Mouse (Mus musculus): Measurements from ENCODE around the gene Sypl.
"Not testable (repeated sequence)": the region's sequence is repeated elsewhere in the genome, so short reads cannot be mapped to it uniquely, and the experiment has no call there.

Gene Sypl

DNA sequence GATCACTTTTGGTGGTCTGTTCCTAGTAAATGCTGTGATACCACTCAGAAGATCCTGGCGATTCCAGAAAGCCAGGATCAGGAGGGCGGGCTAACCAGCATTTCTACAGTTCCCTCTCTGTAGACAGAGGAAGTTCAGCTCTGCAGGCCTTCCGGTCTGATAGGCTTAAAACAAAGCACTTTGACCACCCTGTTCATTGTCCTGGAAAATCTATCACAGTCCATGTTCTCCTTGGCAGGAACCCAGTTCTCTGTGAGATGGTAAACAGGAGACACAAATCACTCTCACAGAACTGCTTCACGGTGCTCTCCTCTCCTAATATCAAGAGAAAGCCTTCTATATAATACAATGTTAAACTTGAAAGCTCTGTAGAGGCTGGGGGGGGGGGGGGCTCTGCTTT is 10.3 kb upstream of the Sypl start:
- DNase-seq (ENCODE audit: inconsistent age in 2 of 2, low spot score in 1 of 2), result peak; percentile 22 to 66

- DNase-seq (ENCODE audit: inconsistent age in 2 of 2, low spot score in 1 of 2), result peak in 1 of 2 experiments; percentile 48
These were observed 9.7 kb upstream of the Sypl start for GRCm38 (mm10) chr12:32943951-32944350.

DNA sequence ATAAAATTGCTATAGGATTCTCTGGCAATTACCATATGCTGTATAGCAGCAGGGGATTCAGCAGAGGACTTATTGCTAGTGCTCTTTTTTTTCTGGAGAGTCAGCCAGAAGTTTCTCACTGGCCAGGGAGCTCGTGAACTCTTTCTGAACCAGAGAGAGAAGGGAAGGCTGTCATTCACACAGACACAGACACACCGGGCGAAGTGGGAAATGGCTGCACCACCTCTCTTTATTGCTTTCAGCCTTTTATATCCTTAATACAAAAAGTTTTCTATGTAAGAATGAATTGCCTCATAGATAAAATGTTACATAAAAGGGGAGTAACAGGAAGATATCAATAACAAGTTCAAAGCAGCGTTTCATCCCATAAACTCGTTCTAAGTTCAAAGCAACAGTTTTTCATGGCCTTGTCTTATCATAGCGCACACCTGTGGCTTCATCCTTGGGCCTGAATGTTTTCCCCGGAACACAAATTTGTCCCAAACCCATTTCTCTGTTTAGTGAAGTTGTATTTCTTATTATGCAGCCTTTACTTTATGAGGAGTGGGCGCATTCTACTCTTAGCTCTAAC is 8.7 kb upstream of the Sypl start:
- DNase-seq (ENCODE audit: inconsistent age in 2 of 2, low spot score in 1 of 2), result no peak

DNA sequence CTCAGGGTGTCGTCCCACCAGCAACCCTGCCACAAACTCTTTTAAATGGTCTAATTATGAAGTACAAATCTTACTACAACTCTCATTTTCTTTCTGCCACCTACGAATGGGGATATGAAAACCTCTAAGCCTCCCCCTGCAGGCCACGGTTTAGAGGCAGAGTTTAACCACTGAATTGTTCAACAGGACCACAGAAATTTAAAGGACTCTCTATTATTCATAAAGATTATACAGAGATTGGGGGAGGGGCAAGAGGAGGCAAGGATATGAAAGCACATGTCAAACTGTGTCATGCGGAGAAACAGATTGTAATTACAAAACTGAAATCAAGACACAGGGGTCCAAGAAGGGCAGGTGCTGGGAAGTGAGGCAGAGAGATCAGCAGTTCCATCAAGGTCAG is 7.3 kb upstream of the Sypl start:
- DNase-seq (ENCODE audit: inconsistent age in 2 of 2, low spot score in 1 of 2), result no peak

DNA sequence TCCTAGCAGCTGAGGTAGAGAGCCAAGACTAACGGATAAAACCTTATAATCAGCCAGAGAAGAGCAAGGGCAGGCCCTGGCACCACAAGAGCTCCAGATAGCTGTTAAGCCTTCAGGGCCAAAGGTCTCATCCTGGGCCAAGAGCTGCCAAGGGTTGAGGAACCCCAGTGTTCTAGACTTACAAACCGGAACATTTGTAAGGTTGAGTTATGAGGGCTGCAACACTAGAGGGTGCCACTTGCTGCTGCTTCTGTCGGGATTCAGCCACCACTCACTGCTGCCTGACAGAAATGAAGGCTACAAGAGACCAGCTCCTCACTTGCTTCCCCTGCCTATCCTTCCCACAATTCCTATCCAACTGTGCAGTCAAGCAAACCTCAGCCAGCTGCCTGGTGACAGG is 1.3 kb upstream of the Sypl start:
- peak; percentile 57 to 83 for DNase-seq (ENCODE audit: inconsistent age in 2 of 2, low spot score in 1 of 2)

- DNase-seq (ENCODE audit: inconsistent age in 2 of 2, low spot score in 1 of 2), result peak in 1 of 2 experiments; percentile 74
These were observed 625 bp upstream of the Sypl start for GRCm38 (mm10) chr12:32953066-32953465.

- peak; percentile 91 to 97 for DNase-seq (ENCODE audit: inconsistent age in 2 of 2, low spot score in 1 of 2)
These were observed 728 bp downstream of the Sypl start for GRCm38 (mm10) chr12:32954216-32955021.

DNA sequence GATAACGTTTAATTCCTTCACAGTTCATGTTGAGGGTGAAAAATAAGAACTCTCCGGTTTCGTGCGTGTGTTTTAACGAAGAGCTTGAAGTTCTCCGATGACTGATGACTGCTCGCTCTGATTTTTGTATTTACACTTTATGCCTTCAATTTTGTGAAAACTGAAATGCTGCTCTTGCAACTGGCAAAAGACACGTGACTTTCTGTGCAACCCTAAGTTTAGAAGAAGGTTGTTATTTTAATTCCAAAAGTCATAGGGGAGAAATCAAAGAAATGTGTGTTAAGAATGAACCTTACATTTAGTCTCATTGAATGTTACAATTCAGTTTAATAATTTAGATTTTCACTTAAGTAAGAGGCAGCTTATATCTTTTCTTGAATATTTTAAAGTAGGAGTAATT is 1.3 kb downstream of the Sypl start:
- no peak for DNase-seq (ENCODE audit: inconsistent age in 2 of 2, low spot score in 1 of 2)

DNA sequence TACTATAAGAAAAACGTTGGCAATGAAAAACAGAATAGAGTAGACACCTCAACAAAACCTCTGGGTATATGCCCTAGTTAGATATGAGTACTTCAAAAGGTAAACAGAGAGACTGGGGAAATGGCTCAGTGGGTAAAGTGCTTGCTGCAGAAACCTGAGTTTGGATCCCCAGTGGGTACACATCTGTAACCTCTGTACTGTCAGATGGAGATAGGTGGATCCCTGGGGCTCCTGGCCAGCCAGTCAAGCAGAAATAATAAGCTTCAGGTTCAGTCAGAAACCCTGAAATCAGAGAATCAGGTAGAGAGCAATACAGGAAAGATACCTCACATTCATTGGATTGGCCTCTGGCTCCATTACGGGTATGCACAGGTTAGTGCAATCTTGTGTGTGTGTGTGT is 3.5 kb downstream of the Sypl start:
- DNase-seq (ENCODE audit: inconsistent age in 2 of 2, low spot score in 1 of 2), result no peak

GRCm38 (mm10) chr12:32962132-32962531 is 8.4 kb downstream of the Sypl start:
- DNase-seq (ENCODE audit: inconsistent age in 2 of 2, low spot score in 1 of 2), result no peak

DNA sequence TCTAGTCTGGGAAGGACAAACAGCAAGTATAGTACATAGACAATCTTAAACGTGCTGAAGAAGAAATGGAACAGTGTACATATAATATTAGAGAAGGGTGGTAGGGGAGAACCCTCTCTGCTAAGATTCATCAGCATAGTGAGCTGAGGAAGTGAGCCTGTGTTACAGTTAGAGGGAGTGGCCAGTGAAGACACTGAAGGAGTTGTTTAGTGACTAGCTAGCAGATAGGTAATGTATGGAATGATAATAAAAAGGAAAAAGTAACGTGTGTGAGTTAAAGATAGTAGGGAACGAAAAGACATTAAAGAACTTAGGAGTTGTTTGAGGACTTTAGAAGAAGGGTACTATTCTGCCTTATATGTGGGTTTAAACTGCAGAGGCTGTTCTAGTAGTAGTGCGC is 10.2 kb downstream of the Sypl start:
- DNase-seq (ENCODE audit: inconsistent age in 2 of 2, low spot score in 1 of 2), result no peak

DNA sequence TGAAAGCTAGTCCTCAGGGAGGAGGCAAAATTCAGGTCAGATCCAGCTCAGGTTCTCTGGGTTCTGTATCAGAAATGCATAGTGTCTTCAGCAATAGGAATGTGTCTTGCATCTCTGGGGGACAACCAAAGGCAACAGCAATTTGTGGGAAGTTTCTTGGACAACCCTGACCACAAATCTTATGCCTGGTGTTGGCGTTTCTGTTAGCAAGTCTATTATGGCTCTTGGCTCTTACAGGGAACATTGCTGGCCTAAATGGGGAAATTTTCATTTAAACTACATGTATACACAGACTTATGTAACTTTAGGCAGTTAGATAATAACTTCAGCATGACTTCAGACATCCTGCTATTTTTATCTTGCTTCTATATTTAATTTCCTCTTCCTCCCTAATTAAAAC is 18.6 kb downstream of the Sypl start:
- DNase-seq (ENCODE audit: inconsistent age in 2 of 2, low spot score in 1 of 2), result no peak

- DNase-seq (ENCODE audit: inconsistent age in 2 of 2, low spot score in 1 of 2), result no peak
These were observed 21.2 kb downstream of the Sypl start for GRCm38 (mm10) chr12:32974893-32975292.

DNA sequence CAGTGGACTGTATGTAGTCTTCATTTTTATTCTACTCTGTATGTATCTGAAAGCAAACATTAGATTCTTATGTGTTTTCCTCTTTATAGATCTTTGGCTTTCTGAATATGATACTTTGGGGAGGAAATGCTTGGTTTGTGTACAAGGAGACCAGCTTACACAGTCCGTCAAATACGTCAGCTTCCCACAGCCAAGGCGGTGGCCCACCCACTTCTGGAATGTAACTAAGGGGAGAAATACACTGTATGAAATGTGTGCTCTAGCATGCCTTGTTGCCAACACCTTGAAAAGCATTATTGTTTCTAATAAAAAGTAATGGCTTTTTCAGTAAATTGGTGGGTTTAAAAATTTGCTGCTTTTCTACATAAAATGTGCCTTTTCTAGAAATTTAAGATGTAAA is 21.8 kb downstream of the Sypl start:
- no peak for DNase-seq (ENCODE audit: inconsistent age in 2 of 2, low spot score in 1 of 2)

DNA sequence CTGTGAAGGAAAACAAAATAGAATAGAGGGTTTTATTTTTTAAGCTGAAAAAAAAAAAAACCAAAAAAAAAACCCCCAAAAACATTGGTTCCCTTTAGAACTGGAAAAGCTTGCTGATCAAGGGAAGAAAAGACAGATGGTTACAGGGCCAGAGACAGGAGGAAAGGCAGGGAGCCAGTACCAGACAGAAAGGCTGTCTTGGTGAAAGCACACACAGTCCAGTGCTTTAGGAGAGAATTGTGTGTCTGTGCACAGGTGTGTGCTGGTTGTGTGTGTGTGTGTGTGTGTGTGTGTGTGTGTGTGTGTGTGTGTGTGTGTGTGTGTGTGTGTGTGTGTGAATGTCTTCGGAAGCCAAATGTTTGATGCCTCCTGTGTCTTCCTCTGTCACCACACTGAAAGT is 28.9 kb downstream of the Sypl start:
- DNase-seq (ENCODE audit: inconsistent age in 2 of 2, low spot score in 1 of 2), result no peak

- DNase-seq (ENCODE audit: inconsistent age in 2 of 2, low spot score in 1 of 2), result no peak
These were observed 29.4 kb downstream of the Sypl start for GRCm38 (mm10) chr12:32983081-32983480.

DNA sequence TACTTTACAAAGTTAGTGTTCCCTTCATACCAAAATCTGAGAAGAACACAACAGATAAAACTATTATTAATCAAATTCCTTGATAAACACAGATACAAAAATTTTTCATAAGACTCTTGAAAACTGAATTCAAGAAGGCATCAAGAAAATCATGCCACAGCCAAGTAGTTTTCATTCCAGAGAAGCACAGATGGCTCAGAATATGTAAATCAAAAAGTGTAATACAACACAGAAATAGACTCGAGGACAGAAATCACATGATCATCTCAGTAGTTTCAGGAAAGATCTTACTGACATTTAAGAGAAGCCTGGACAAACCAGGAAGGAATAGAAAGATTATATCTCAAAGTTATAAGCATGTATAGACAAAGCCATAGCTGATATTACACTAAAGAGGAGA is 32.6 kb downstream of the Sypl start:
- DNase-seq (ENCODE audit: inconsistent age in 2 of 2, low spot score in 1 of 2), result no peak

- DNase-seq (ENCODE audit: inconsistent age in 2 of 2, low spot score in 1 of 2), result peak in 1 of 2 experiments; percentile 40
These were observed 36.0 kb downstream of the Sypl start for GRCm38 (mm10) chr12:32989731-32990130.

- no peak for DNase-seq (ENCODE audit: inconsistent age in 2 of 2, low spot score in 1 of 2)
These were observed 40.4 kb downstream of the Sypl start for GRCm38 (mm10) chr12:32994081-32994480.

- DNase-seq (ENCODE audit: inconsistent age in 2 of 2, low spot score in 1 of 2), result no peak
These were observed 41.6 kb downstream of the Sypl start for GRCm38 (mm10) chr12:32995081-32995834.

- DNase-seq (ENCODE audit: inconsistent age in 2 of 2, low spot score in 1 of 2), result no peak
These were observed 45.1 kb downstream of the Sypl start for GRCm38 (mm10) chr12:32998766-32999165.

DNA sequence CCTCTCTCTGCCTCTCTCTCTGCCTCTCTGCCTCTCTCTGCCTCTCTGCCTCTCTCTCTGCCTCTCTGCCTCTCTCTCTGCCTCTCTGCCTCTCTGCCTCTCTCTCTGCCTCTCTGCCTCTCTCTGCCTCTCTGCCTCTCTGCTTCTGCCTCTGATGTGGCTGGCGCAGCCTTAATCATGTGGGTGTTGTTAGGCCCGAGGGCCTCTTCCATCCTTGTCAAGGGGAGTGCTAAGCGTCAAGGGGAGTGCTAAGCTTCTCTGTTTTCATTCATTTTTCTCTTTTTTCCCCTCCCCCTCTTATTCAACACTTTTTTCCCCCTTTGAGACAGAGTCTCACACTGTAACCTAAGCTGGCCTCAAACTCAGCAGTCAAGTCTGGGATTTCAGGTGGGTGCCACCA is 46.1 kb downstream of the Sypl start:
- not testable (repeated sequence) for DNase-seq (ENCODE audit: inconsistent age in 2 of 2, low spot score in 1 of 2)
